Mouse (Mus musculus) cerebellum, postnatal 14 days (tissue): ENCODE measurements at regions not wholly inside any gene's neighbourhood (a gene's known extent, or its start where the extent isn't known, plus 50 kb on each side); places are given as distances from the start of the nearest gene placed in this dataset.

Source experiments
- DNase-seq, 2 experiments: peaks; one replicate each; pipeline ENCODE4 v3.0.0; 2021; ENCODE audit warnings: mixed read lengths in 2 of 2

DNA sequence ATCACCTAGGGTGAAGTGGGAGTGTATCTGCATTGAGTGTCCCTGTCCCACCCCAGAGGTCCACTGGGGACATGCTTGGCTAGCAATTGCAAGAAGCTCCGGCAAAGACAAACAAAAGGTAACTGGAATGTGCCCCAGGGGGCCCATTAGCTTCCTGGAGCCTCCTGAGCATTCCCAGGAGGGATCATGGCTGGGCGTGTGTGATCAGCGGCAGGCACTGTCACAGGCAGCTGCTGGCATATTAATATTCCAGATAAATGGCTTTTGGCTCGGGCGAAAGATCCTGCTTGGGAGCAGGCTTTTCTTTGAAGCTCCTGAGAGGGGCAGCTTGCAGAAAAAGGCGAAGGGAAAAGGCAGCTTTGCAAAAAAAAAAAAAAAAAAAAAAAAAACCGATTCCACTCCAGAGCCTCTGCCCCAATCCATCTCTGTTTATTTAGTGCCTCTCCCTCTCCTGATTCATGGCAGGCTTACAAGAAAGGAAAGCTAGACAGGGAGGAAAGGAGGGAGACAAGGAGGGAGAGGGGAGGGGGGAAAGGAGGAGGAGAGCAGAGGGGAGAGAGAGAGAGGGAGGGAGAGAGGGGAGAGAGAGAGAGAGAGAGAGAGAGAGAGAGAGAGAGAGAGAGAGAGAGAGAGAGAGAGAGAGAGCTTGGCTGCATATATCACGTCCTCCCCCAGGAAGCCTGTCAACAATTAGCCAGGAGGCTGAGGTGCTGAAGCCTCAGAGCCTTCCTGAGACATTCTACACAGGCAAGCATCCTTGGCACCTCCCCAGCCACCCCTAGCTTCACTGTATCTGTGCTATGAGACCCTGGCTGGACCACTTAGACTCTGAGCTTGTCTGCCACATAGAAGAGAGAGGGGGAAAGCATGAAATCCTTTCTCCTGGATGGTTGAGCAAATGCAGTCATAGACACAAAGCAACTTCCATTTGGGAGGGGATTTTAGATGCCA, 443.4 kb upstream of the Zmiz1 start:
- DNase-seq: peak; percentile 62 to 65

DNA sequence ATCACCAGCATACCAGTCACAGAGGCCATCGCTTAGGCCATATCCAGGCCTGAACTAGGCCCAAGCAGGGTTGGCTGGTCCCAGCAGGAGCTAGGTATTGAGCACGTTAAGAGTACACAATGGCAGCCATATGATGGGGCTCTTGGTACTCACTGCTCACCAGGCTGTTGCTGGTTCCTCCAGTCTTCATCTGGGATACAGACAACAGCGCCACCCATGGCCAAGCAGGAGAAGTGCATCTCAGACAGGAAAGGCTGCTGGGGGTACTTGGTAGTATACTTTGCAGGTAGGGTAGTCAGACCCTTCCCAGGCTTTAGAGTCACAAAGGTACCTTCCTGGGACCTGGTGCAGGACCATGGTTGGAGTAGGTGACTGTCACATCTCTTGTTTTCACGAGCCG, 441.1 kb upstream of the Zmiz1 start:
- peak in 1 of 2 experiments; percentile 50 for DNase-seq

DNA sequence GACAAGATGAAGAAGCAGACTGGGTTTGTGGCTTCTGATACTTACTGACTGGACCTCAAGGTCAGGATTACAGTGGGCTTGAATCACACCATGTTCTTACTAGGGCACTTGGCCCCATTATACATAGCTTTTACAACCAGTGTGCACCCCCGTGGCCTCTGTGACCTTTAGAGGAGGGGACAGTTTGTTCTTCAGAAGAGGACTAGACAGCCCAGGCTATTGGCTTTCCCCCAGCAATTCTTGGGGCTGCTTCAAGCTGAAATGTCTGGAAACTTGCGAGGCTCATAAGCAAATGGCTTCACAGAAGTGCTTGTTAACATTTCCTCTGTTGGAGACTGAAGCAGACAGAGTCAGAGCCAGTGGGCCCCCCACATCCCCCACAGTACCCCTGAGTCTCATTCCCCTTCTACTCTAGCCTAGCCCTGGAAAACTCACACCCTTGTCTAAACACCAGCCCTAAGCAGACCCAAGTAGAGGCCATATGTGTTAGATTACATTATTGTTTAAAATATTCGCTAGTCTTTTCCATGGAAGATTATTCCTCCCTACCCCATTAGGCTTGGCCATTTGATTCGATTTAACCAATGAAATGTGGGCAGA, 439.6 kb upstream of the Zmiz1 start:
- DNase-seq: no peak

DNA sequence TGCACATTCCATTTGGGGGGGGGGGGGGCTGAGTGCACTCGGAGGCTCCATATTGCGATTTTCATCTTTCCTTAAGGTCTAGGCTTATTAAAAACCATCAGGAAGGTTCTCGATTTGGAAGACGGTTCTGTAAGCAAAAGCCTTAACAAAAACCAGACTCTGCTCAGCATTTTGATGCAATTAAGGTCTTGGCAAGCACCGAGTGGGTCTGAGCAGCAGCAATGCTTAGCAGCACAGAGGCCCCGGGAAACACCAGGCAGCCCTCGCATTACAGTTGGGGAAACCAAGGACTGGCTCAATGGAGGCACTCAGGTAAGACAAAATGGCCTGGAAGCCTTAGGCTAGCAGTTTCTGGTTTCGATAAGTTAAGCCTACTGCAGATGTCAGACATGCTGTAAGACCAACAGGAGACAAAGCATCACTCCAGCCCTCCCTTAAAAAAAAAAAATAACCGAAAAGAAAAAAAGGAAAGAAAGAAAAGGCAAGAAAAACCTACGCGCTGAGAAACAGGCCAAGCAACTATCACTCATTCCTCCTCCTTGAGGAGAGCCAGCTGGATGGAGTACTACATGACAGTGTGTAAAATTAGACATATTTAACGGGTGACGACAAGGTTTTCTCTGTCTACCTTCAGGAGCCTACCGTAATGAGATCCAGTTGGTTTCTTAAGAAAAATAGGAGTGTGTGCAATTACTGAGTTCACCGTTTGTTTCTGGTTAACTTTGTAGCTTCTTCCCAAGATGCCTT, 436.3 kb upstream of the Zmiz1 start:
- DNase-seq: no peak

DNA sequence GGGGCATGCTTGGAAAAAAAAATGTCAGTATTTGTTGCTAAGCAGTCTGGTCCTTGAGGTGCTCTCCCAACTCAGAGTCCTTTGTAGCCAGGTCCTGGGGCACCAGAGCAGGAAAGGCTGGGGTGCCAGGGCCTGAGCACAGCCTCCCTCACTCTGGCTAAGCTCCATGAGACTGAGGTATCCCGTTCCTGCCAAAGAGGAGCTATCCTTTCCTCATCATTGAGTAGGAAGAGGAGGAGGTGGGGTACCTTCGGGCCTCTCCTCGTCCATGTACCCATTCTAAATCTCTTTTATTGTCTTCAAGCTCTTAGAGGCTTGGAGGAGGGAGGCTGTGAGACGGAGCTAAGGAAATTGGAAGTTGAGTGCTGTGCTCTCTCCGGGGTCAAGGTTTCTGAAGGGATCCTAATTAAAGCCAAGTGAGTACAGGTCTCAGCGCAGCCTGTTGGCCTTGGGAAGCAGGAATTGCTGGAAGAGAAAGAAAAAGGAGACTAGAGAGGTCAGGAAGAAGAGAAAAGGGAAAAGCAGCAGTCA, 435.6 kb upstream of the Zmiz1 start:
- no peak for DNase-seq

DNA sequence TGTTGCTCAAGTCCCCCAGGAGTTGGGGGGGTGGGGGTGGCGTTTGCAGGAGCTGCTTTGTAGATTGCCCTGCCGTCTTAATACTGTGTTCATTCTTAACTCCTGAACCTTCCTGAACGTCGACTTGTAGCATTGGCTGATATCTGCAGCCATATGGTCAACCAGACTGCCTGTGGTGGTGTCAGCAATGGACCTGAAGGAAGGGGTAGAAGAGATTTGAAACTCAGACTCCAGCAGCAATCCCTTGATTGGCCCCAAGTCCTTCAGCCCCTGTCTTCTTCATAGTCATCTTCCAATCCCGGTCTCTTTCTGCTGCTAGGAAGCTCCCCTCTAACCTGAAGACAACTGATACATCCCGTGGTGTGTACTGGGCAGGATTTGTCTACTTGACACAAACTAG, 433.9 kb upstream of the Zmiz1 start:
- peak; percentile 51 to 71 for DNase-seq

DNA sequence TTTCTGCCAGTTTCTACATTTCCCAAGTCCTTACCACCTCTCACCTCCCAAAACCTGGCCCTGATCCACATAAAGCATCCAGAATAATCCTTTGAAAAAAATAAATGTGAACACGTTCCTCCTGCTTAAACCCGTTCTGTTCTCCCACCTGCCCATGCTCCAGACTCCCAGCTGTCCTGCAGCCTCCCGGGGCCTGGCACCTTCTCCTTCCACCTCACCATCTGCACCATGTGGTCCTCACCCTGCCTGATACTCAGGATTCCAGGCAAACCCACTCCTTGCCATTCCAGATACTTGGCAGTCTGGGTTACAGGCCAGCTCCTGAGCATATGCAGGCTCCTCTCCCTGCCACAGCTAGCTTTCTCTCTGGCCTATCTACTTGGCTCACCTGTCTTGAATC, 431.9 kb upstream of the Zmiz1 start:
- DNase-seq: peak; percentile 46 to 62

DNA sequence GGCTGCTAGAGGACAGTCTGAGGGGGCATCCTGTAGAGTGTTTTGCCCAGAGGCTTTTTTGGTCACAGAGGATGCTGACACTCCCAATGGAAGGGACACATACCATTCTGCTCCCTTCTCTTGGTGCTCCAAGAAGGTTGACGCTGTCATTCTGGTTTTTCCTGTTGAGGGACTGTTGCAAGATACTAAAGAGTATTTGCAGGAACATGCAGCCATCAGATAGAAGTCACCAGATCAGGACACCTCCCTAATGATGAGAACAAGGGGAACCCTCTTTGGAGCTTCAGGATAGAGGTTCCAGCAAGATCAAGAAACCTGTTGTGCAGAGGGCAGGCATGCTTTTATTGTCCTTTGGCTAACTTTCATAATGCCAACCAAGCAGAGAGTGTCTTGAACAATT, 431.1 kb upstream of the Zmiz1 start:
- DNase-seq: no peak

DNA sequence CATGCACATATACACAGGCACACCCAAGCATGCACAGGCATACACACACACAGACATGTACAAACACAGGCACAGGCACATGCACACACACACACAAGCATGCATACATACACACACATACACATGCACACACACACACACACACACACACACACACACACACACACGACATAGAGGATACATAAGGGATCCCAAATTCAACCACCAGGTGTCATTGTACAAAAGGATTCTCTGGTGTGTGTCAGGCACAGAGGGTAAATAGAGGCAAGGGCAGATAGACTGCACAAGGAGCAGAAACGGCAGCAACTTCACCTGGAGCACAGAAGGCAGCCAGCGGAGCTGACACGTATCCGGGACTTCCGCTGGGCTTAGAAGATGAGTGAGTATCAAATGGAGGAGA, 428.1 kb upstream of the Zmiz1 start:
- DNase-seq: no peak

DNA sequence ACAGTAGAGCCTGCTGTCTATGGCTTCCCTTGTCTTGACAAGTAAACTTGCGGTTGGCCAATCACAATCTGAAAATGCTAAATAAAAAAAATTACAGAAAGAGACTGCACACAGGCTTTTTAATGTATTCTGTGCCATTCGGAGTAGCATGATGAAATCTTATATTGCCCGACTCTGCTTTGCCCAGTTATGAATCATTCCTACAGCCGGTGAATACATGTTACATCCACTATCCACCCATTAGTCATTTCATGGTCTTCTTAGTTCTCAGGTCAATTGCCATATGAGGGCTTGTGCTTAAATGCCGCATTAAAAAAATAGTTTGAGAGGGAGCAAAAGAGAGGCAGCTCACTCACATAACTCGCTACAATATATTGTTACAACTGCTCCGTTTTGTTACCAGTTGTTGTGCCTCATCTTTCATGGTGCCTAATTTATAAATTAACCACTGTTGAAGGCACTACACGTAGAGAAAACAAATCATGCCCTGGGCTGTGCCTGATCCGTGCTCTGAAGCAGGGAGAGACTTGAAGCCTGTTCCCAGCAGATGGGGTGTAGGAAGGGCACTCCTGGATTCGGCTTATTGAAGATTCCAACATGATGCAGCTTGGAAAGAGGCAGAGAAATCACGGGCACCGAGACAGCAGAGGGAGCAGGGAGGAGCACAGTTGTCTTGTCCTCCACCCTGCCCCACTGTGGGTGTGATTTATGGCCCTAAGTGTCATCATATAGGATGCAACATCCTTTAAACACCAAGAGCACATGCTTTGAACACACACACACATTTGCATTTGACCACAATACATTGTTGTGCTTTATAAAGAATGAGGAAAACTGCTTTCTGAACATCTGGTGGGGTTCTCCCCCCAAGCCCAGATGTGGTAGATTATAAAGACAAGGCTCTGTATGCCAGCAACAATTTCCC, 427.0 kb upstream of the Zmiz1 start:
- DNase-seq: no peak

DNA sequence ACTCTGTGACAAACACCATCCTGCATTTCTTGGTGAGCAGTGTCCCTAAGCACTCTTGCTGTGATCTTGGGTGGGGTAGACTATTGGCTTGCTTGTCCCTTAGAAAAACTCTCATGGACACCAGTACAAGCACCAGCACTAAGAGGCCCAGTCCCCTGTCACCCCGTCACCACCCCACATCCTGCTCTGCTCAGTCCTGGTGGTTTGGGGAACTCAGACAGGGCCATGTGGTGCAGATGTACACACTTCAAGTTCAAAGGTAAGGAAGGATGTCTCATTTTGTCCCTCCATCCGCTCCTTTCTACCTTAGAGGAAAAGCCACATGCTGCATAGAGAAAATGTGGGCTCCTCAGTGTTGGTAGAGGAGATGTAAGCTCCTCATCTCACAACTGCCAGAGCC, 426.1 kb upstream of the Zmiz1 start:
- no peak for DNase-seq

DNA sequence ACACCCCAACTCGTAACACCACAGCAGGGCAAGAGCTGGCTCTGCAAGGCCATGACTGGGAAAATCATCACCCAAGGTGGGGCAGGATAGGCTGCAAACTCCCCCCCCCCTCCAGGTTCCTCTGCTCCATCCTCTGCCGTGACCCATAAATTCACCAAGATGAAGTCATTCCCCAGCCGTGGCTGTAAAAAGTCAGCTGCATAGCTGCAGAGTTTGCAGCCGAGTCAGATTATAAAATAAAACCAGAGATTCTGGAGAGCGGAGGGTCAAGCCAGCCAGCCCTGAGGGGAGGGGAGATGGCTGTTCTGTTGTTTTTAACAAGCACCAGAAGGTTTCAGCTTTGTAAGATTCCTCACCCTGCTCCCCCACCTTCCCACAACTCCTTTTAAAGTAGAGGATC, 416.7 kb upstream of the Zmiz1 start:
- DNase-seq: no peak

DNA sequence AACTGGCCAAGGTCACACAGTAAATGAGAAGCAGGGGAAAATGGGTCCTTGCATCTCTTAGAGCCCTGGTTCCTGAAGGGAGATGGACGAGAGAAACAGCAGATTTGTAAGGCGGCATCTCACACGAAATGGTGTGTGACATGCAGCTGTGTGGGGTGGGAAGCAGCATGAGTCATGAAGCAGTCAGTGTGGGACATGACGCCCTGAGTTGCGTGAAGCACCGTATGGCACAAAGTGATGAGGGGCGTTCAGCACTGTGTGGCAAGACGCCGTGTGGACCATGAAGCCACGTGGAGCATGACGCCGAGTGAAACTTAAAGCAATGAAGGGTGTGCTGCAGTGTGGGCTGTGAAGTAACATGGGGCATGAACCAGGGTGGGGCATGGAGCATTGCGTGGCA, 414.9 kb upstream of the Zmiz1 start:
- DNase-seq: no peak

DNA sequence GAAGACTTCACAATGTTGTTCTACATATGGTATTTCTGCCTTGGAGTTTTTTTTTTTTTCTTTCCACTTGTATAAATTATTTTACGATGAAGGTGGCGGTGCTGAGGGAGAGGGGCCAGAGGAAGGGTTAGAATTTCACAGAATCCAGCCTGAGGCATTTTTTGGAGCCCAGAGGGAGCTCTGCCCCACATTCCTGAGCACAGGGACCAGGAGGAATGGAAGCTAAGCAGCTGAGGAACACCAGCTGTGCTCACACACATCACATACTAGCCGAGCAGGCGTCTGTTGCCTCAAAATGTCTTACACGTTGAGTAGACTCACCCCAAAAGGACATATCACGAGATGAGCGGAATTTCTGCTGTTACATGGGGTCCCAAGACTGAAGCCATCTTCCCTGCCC, 414.1 kb upstream of the Zmiz1 start:
- no peak for DNase-seq

DNA sequence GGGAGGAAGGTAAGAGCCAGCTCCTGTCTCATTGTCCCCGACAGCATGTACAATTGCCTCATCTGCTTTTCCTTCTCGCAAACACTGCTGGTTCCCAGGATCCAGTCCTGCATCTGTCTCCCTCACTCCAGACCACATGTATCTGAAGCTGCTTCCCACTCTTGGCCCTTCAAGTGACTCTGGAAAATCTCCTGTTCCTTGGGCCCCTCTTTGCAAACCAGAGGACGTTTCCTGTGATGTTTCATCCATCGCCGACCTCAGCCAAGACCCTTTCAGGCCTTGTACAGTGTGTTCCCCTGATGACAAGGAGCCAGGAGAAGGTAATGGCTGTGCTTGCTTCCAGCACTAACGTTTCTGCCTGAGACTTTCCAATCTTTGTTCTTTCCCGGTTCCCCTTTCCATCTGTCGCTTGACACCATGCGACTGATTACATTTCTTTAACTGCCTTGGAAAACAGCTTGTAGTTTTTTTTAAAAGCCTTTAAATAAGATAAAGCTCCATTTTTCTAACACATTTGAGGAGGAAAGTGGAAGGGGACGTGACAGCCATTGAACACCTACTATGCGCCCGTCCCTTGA, 408.2 kb upstream of the Zmiz1 start:
- no peak for DNase-seq

DNA sequence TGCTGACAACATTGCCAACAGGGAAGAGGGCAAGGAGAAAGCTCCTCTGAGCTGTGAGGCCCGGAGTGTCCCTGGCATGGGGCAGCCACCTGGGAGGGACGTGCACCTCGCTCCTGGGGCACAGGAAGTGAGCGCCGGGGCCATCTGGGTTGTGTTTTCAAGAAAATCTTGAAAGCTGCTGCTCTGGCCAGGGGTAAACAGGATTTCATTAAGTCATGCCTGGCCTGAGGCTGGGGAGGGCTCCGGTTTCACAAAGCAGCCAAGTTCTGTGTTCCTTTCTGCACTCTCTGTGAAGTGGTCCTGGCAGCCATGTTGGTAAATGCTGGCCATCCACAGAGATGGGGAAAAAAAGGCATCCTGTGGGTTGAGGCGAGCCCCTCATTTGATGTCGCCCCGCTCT, 406.8 kb upstream of the Zmiz1 start:
- no peak for DNase-seq

DNA sequence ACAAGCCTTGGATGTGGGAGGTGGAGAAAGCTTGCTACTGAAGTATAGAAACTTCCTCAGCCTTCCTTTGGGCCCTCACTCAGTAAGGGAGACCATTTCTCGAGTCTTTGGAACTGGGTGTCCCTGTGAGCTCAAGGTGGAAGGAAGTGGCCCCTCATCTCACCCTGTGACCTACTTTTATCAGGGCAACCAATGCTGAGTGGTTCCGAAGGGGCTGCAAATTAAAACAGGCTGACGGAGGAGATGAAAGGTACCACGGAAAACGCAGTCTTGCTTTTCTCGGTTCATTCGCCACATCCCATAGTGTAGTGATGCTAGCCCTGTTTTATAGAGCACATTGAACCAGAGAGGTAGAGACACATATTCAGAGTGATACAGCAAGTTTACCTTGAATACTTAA, 399.6 kb upstream of the Zmiz1 start:
- no peak for DNase-seq

DNA sequence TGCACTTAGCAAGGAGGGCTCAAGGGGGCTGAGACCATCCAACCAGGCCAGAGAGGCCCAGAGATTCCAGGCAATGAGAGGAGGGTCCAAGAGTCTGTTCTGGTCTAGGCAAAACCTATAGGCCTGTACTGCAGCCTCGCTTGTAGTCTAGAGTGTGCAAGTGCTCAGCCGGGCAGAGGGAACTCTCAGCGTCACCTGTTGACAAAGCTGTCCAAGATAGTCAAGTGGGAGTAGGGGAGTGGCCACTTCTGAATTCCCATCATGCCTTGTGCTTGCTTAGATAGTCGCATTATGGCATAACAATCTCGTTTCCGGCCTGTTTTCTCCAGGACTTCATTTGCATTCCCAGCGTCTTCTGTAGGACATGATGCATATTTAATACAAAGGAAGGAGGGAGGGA, 398.7 kb upstream of the Zmiz1 start:
- DNase-seq: no peak

DNA sequence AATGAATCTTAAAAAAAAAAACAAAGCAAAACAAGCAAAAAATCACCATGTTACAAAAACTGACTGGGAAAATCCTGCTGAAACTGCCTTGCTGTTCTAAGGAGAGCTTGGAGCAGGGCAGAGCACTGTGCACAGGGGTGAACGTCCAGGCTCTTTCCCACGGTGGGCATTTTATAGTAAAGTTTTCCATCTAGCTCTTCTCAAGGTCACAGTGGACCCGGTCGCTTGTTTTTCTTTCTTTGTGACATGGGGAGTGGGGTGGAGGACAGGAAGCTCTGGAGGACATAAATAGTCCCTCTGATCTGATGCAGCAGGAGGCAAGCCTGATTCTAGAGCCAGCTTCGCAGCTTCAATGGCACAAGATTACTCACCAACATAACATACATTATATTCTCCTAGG, 395.9 kb upstream of the Zmiz1 start:
- no peak for DNase-seq

DNA sequence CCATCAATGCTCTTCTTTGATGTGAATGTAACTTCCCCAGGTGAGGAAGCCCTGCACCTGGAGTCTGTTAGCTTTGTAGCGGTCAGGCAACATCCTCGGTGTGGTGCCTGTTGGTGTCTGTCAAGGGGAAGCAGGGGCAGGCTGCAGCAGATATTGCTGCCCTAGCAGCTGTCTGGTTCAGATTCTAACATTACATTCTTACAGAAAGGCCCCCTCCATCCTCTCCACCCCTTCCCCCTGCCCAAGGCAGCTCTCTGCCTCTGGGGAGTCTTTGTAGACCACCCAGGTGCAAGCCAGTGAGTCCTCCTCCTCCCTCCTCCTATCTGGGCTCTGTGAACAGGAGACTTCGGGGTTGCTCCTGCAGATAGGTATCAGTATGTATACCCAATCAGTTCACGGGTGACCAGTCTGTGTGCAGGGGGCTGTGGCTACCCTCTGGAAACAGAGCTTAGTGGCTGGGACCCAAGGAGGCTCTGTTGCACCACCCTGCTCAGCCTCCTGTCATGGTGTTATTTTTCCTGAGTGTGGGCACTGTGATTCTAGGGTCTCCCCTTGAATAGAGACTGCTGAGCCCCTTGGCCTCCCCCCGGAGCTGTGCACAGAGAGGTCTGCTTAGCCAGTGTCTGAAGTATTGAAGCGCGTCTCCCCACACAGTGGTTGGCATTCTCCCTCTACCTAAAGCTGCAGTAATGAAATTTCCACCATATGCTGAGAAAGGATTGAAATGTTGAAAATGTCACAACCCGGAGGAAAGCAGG, 394.6 kb upstream of the Zmiz1 start:
- no peak for DNase-seq

DNA sequence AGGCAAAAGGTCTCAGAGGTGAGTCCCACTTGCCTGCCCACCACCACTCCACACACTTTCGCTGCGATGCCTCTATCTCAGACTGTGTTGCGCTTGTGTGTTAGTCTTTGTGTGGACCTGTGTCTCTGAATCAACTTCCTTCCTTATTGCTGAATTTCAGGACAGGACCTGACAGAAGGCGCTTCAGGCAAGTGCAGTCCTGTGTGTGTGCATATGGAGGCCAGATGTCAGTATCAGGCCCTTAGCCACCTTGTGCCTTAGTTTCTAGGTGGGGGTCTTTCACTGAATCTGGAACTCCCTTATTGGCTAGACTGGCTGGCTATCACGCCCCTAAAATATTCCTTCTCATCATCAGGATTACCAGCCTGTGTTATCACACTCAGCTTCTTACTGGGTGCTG, 391.6 kb upstream of the Zmiz1 start:
- no peak for DNase-seq
